Mouse (Mus musculus) mouse trophoblast stem cell (cell line): ENCODE data around the gene Zfp30.

Source experiments
- in situ Hi-C, 2 experiments: fragments of 300-500 bp; cut with MseI, MboI; formaldehyde crosslinking; loops; 2 replicates in 1 of 2; 3 replicates in 1 of 2; pipeline ENCODE4 v1.15.1; 2025

The Zfp30 gene

DNA sequence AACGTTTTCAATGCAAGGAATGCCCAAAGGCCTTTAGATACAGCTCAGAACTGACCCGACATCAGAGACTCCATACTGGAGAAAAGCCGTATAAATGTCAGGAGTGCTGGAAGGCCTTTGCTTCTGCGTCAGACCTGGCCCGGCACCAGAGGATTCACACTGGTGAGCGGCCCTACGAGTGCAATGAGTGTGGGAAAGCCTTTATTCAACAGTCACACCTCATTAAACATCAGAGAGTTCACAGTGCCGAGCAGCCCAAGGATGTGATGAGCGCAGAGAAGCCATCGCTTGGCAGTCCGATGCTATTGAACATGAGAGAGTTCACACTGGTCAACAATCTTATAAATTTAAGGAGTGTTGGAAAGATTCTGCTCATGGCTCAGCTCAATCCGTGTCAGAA is 46.0 kb downstream of the Zfp30 start:
- in situ Hi-C loops: no loop called here

DNA sequence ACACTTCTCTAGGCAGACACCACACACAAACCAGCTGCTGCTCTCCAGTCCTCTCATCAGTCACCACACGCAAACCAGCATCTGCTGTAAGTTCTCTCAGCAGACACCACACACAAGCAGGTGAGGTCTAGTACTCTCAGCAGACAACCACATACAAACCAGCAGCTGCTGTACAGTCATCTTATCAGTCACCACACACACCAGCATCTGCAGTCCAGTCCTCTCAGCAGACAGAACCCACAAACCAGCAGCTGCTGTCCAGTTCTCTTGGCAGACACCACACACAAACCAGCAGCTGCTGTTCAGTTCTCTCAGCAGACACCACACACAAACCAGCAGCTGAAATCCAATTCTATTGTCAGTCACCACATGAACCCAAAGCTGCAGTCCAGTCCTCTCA is 53.0 kb downstream of the Zfp30 start:
- in situ Hi-C loops: no loop called here

DNA sequence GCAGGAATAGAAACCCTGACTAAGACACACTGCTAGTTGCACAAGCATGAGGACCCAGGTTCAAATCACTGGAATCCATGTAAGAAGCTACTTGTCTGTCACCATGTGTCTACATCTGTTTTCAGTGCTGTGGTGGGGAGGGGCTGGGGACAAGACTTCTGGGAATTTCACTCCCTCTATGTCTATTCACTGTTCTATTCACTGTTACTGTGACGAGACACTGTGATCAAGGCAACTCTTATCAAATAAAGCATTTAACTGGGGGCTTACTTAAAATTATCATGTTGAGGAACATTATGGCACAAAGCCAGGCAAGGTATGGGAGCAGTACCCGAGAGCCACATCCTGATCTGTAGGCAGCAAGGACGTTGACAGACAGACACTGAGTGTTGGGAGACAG is 55.5 kb downstream of the Zfp30 start:
- in situ Hi-C loops: no loop called here

DNA sequence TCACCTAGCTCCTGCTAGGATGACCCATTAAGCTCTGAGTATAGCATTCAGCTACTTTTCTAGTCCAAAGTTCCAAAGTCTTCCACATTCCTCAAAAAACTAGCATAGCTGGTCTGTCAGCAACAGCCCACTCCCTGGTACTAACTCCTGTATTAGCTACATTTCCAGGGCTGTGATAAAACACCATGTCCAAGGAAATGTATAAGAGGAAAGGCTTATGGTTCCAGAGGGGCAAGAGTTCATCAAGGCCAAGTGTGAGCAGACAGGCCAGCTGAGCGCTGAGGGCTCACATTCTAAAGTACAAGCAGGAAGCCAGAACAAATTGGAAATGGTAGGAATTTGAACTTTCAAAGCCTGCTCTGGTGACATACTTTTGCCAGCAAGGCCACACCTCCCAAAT is 58.3 kb downstream of the Zfp30 start:
- in situ Hi-C loops: no loop called here
